Mouse (Mus musculus): ENCODE results near the gene Pkmyt1.

Pkmyt1 gene

DNA sequence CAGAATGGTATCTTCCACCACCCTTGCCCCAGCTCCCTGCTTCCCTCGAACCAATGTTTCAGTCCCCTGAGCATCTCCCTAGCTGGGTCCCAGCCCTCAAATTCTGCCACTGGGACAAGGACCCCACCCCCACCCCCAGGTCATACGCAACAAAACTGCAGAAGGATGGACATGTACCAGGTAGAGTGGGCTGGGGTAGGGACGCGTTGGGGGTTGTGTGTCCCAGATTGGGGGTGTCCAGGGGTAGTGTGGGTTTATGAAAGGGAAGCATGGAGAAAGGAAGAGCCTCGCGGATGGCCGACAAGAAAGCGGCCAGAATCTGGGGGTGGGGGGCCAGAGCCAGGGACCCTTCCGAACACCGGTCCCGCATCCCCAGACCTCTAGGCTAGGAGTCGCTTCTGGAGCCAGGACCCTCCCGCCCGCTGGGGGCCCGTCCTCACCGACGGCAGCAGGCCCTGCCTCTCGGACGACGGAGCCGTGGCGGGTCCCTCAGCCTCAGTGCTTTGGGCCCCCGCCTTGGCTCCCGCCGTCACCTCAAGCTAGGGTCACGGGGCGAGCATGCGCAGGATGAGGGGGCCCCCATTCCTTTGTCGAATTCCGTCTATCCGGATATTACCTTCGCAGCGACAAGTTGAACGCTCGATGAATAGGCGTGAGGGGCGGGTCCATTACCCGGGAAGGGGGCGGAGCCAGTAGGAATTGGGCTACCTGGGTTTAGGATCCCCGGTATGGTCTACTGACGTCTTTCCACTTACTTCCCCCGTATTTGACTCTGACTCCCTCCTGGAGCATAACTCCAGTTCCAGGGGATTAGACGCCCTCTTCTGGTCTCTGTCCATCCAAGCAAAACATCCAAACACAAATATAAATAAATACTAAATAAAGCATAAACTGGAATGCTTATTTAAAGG lies 59.7 kb downstream of the Pkmyt1 start, which contains the start of gene Flywch2:
Flywch2 (minus strand) TSS at position 521 of the 911 bp plus-strand sequence.
- DNase-seq (ENCODE audit: inconsistent age in 2 of 2, low spot score in 1 of 2): peak; percentile 87 to 94
